Mouse (Mus musculus): ENCODE data around the gene Atf7. TPM values are rescaled to one million over a fixed set of nuclear protein-coding genes. Genes with fewer than 3 reads are reported as not detected.
"Not testable (repeated sequence)": the region's sequence is repeated elsewhere in the genome, so short reads cannot be mapped to it uniquely, and the experiment has no call there.

Gene Atf7
- polyA plus RNA-seq, 1 experiment from 2014 or later: 26.7 TPM

GRCm38 (mm10) chr15:102657926-102658381, 32.7 kb upstream of the Atf7 start:
- H3K4me2 ChIP-seq: no peak overlapping the region; the same call in 1 of the 2 replicates

GRCm38 (mm10) chr15:102656658-102657057, 31.4 kb upstream of the Atf7 start:
- H3K9ac ChIP-seq: no peak overlapping the region
- 0 out of 2 replicates have a peak overlapping the region, but pooled peaks have one; percentile 13 for H3K4me2 ChIP-seq
- H3K4me1 ChIP-seq (replicated peaks): peaks cover 23% of the 10 kb centered on the region
- no peaks in the 10 kb centered on the region for H3K36me3 ChIP-seq
- H3K27me3 ChIP-seq: no peaks in the 10 kb centered on the region
- H3K27ac ChIP-seq: peak overlapping the region; percentile 93
- H3K9me3 ChIP-seq (replicated peaks): no peaks in the 10 kb centered on the region
- WGBS: 28% methylated on average over 4 of the region's 4 CpGs
- no peak overlapping the region for H3K4me3 ChIP-seq
- peak; percentile 89 for ATAC-seq (replicated peaks; ENCODE audit: insufficient number of reproducible peaks, insufficient read depth, low FRiP score, low read depth)

More at GRCm38 (mm10) chr15:102657926-102658381, 32.7 kb upstream of the Atf7 start:
- peaks cover 10% of the 10 kb centered on the region for H3K36me3 ChIP-seq
- ATAC-seq (replicated peaks; ENCODE audit: insufficient number of reproducible peaks, insufficient read depth, low FRiP score, low read depth): peak; percentile 44; the same call in 1 of the 2 replicates
- peak overlapping the region; percentile 93 for H3K27ac ChIP-seq
- H3K9ac ChIP-seq: no peak overlapping the region
- no peaks in the 10 kb centered on the region for H3K27me3 ChIP-seq
- peaks cover 23% of the 10 kb centered on the region for H3K4me1 ChIP-seq (replicated peaks)
- WGBS: 42% methylated on average over 3 of the region's 3 CpGs
- no peak overlapping the region for H3K4me3 ChIP-seq
- no peaks in the 10 kb centered on the region for H3K9me3 ChIP-seq (replicated peaks)

- 75% methylated on average over 9 of the region's 9 CpGs for WGBS
- not testable (repeated sequence) for H3K9me3 ChIP-seq (replicated peaks); ATAC-seq (replicated peaks; ENCODE audit: insufficient number of reproducible peaks, insufficient read depth, low FRiP score, low read depth)
Measured at GRCm38 (mm10) chr15:102651928-102652660, 26.8 kb upstream of the Atf7 start.

GRCm38 (mm10) chr15:102651107-102651506, 25.8 kb upstream of the Atf7 start:
- Histone ChIP-seq H3K36me3 (no peaks in the 10 kb centered on the region), H3K4me3 (no peak overlapping the region), H3K4me1 (replicated peaks) (peaks cover 4% of the 10 kb centered on the region), H3K27ac (no peak overlapping the region), H3K9ac (no peak overlapping the region), H3K27me3 (no peaks in the 10 kb centered on the region), H3K4me2 (no peak overlapping the region), H3K9me3 (replicated peaks) (no peaks in the 10 kb centered on the region)
- 80% methylated on average over 3 of the region's 3 CpGs for WGBS
- no peak for ATAC-seq (replicated peaks; ENCODE audit: insufficient number of reproducible peaks, insufficient read depth, low FRiP score, low read depth)

More at GRCm38 (mm10) chr15:102651928-102652660, 26.8 kb upstream of the Atf7 start:
- not testable (repeated sequence) for H3K36me3 ChIP-seq, H3K4me2 ChIP-seq, H3K27me3 ChIP-seq, H3K4me3 ChIP-seq, H3K9ac ChIP-seq, H3K27ac ChIP-seq
- peaks cover 10% of the 10 kb centered on the region for H3K4me1 ChIP-seq (replicated peaks)

GRCm38 (mm10) chr15:102635817-102636216, 10.6 kb upstream of the Atf7 start:
- H3K9me3 ChIP-seq (replicated peaks): no peaks in the 10 kb centered on the region
- H3K36me3 ChIP-seq: no peaks in the 10 kb centered on the region
- no peak overlapping the region for H3K27ac ChIP-seq
- no peaks in the 10 kb centered on the region for H3K4me1 ChIP-seq (replicated peaks)
- H3K9ac ChIP-seq: no peak overlapping the region
- ATAC-seq (replicated peaks; ENCODE audit: insufficient number of reproducible peaks, insufficient read depth, low FRiP score, low read depth): no peak
- WGBS: 80% methylated on average over 3 of the region's 3 CpGs
- H3K27me3 ChIP-seq: no peaks in the 10 kb centered on the region
- H3K4me2 ChIP-seq: no peak overlapping the region
- H3K4me3 ChIP-seq: no peak overlapping the region

GRCm38 (mm10) chr15:102634684-102635083, 9.4 kb upstream of the Atf7 start:
- 87% methylated on average over 8 of the region's 8 CpGs for WGBS
- Histone ChIP-seq H3K9me3 (replicated peaks) (no peaks in the 10 kb centered on the region), H3K4me3 (no peak overlapping the region), H3K9ac (no peak overlapping the region), H3K4me2 (no peak overlapping the region), H3K4me1 (replicated peaks) (no peaks in the 10 kb centered on the region), H3K36me3 (no peaks in the 10 kb centered on the region), H3K27me3 (no peaks in the 10 kb centered on the region), H3K27ac (no peak overlapping the region)
- no peak for ATAC-seq (replicated peaks; ENCODE audit: insufficient number of reproducible peaks, insufficient read depth, low FRiP score, low read depth)

GRCm38 (mm10) chr15:102625687-102626055, 407 bp upstream of the Atf7 start:
- H3K9me3 ChIP-seq (replicated peaks): no peaks in the 10 kb centered on the region
- WGBS: under 1% methylated on average over 18 of the region's 18 CpGs
- H3K9ac ChIP-seq: peak overlapping the region; percentile 83
- peaks cover 24% of the 10 kb centered on the region for H3K4me1 ChIP-seq (replicated peaks)
- H3K27me3 ChIP-seq: no peaks in the 10 kb centered on the region
- peak overlapping the region; percentile 88 for H3K4me3 ChIP-seq
- ATAC-seq (replicated peaks; ENCODE audit: insufficient number of reproducible peaks, insufficient read depth, low FRiP score, low read depth): peak; percentile 15; the same call in 1 of the 2 replicates
- peak overlapping the region; percentile 84 for H3K4me2 ChIP-seq
- H3K36me3 ChIP-seq: no peaks in the 10 kb centered on the region
- H3K27ac ChIP-seq: peak overlapping the region; percentile 100

- peaks cover 24% of the 10 kb centered on the region for H3K4me1 ChIP-seq (replicated peaks)
- ATAC-seq (replicated peaks; ENCODE audit: insufficient number of reproducible peaks, insufficient read depth, low FRiP score, low read depth): no peak
- peak overlapping the region; percentile 84 for H3K4me2 ChIP-seq
- peak overlapping the region; percentile 83 for H3K9ac ChIP-seq
- no peaks in the 10 kb centered on the region for H3K9me3 ChIP-seq (replicated peaks)
- 4% methylated on average over 17 of the region's 17 CpGs for WGBS
- no peaks in the 10 kb centered on the region for H3K27me3 ChIP-seq
- H3K27ac ChIP-seq: peak overlapping the region; percentile 100
- no peaks in the 10 kb centered on the region for H3K36me3 ChIP-seq
- peak overlapping the region; percentile 88 for H3K4me3 ChIP-seq
Measured at GRCm38 (mm10) chr15:102624291-102624969, 834 bp downstream of the Atf7 start.

- H3K27me3 ChIP-seq: no peaks in the 10 kb centered on the region
- peaks cover 24% of the 10 kb centered on the region for H3K4me1 ChIP-seq (replicated peaks)
- H3K27ac ChIP-seq: no peak overlapping the region
- no peaks in the 10 kb centered on the region for H3K9me3 ChIP-seq (replicated peaks)
- H3K9ac ChIP-seq: no peak overlapping the region
- H3K4me3 ChIP-seq: peak overlapping the region; percentile 26
- ATAC-seq (replicated peaks; ENCODE audit: insufficient number of reproducible peaks, insufficient read depth, low FRiP score, low read depth): no peak
- peak overlapping the region; percentile 84 for H3K4me2 ChIP-seq
- no peaks in the 10 kb centered on the region for H3K36me3 ChIP-seq
- 84% methylated on average over 3 of the region's 3 CpGs for WGBS
Measured at GRCm38 (mm10) chr15:102623121-102623520, 2.1 kb downstream of the Atf7 start.

GRCm38 (mm10) chr15:102622536-102622935, 2.7 kb downstream of the Atf7 start:
- H3K4me3 ChIP-seq: no peak overlapping the region
- peak overlapping the region; percentile 84; the same call in 1 of the 2 replicates for H3K4me2 ChIP-seq
- H3K27me3 ChIP-seq: no peaks in the 10 kb centered on the region
- H3K27ac ChIP-seq: no peak overlapping the region
- no peak for ATAC-seq (replicated peaks; ENCODE audit: insufficient number of reproducible peaks, insufficient read depth, low FRiP score, low read depth)
- no peaks in the 10 kb centered on the region for H3K36me3 ChIP-seq
- H3K9me3 ChIP-seq (replicated peaks): no peaks in the 10 kb centered on the region
- peaks cover 24% of the 10 kb centered on the region for H3K4me1 ChIP-seq (replicated peaks)
- H3K9ac ChIP-seq: no peak overlapping the region

- H3K4me2 ChIP-seq: no peak overlapping the region
- H3K9ac ChIP-seq: no peak overlapping the region
- ATAC-seq (replicated peaks; ENCODE audit: insufficient number of reproducible peaks, insufficient read depth, low FRiP score, low read depth): no peak
- H3K27ac ChIP-seq: no peak overlapping the region
- no peaks in the 10 kb centered on the region for H3K27me3 ChIP-seq
- 88% methylated on average over 1 of the region's 1 CpGs for WGBS
- H3K9me3 ChIP-seq (replicated peaks): no peaks in the 10 kb centered on the region
- H3K4me3 ChIP-seq: no peak overlapping the region
- peaks cover 20% of the 10 kb centered on the region for H3K4me1 ChIP-seq (replicated peaks)
- H3K36me3 ChIP-seq: no peaks in the 10 kb centered on the region
Measured at GRCm38 (mm10) chr15:102620765-102621164, 4.5 kb downstream of the Atf7 start.
